ENCODE assay signal across 8 mouse cellular contexts in the genomic region with DNA sequence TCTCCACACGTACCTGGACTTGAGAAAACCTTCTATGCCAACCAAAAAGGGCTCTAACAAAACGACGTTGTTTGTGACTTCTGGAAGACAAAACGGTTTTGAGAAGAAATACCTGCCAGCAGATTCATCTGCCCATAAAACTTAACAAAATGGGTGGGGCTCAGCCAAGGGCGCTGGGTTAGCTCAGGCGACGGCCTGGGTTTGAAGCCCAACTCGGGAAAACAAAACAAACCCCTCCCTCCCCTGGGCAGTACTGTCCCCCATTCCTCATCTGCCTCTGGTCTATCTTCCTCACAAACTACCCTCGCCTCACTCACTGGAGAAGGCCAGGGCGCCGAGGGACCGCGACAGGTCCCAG. TPM values are rescaled to one million over a fixed set of nuclear protein-coding genes. Genes with fewer than 3 reads are reported as not detected.
DNase-seq lines count a peak whose midpoint lies in the region; ATAC-seq and TF ChIP-seq lines count a peak whose summit lies in the region.

No protein-coding gene starts in this region.

- no peaks in the 10 kb centered on the region for H3K27me3 ChIP-seq in embryonic facial prominence, embryonic 11.5 days (ENCODE audit: control insufficient read depth, insufficient read depth, low read length)
- H3K27me3 ChIP-seq in intestine, embryonic 16.5 days (replicated peaks; ENCODE audit: control insufficient read depth, insufficient read depth, low read length) = no peaks in the 10 kb centered on the region
- H3K27me3 ChIP-seq in neural tube, embryonic 13.5 days = no peaks in the 10 kb centered on the region

- H3K27ac ChIP-seq in embryonic facial prominence, embryonic 11.5 days (replicated peaks; ENCODE audit: low read depth, low read length) = no peak overlapping the region; the same call in 1 of the 2 replicates
- H3K27ac ChIP-seq in intestine, embryonic 16.5 days (ENCODE audit: low read length) = peak overlapping the region; percentile 61
- H3K27ac ChIP-seq in neural tube, embryonic 13.5 days (replicated peaks) = no peak overlapping the region

- DNase-seq in lung, adult 2 months = no peak
- DNase-seq in lung, postnatal 14 days = no peak
- DNase-seq in embryonic facial prominence, embryonic 11.5 days (ENCODE audit: low spot score) = peak; percentile 51
- DNase-seq in cerebellum, adult 8-10 months = no peak
- DNase-seq in testis, postnatal 10 days (ENCODE audit: low spot score) = no peak

- H3K4me1 ChIP-seq in lung, adult 2 months (ENCODE audit: control insufficient read depth, insufficient read depth, low read length) = peaks cover 3% of the 10 kb centered on the region; the same call in 1 of the 2 replicates
- H3K4me1 ChIP-seq in embryonic facial prominence, embryonic 11.5 days (ENCODE audit: control insufficient read depth, insufficient read depth, low read length) = no peaks in the 10 kb centered on the region; the same call in 1 of the 2 replicates
- H3K4me1 ChIP-seq in intestine, embryonic 16.5 days (ENCODE audit: control insufficient read depth, insufficient read depth, low read length) = peaks cover 24% of the 10 kb centered on the region
- H3K4me1 ChIP-seq in neural tube, embryonic 13.5 days (replicated peaks) = peaks cover 33% of the 10 kb centered on the region

- H3K4me2 ChIP-seq in embryonic facial prominence, embryonic 11.5 days (ENCODE audit: low read depth, low read length) = peak overlapping the region; percentile 65
- H3K4me2 ChIP-seq in intestine, embryonic 16.5 days (ENCODE audit: low read depth, low read length) = peak overlapping the region; percentile 76
- peak overlapping the region; percentile 83 for H3K4me2 ChIP-seq in neural tube, embryonic 13.5 days

- TF ChIP-seq CTCF in lung, adult 2 months (IDR thresholded peaks at IDR 0.05; ENCODE audit: insufficient read depth, low read length) = no peak

- no peaks in the 10 kb centered on the region for H3K9me3 ChIP-seq in embryonic facial prominence, embryonic 11.5 days (replicated peaks; ENCODE audit: control insufficient read depth, low read length)
- H3K9me3 ChIP-seq in intestine, embryonic 16.5 days (ENCODE audit: control insufficient read depth, low read length) = no peaks in the 10 kb centered on the region
- H3K9me3 ChIP-seq in neural tube, embryonic 13.5 days = no peaks in the 10 kb centered on the region

- no peak for ATAC-seq in embryonic facial prominence, embryonic 11.5 days (replicated peaks; ENCODE audit: insufficient number of reproducible peaks, low FRiP score, low TSS enrichment, low read depth)
- ATAC-seq in intestine, embryonic 16.5 days = no peak
- ATAC-seq in neural tube, embryonic 13.5 days (ENCODE audit: low read depth) = no peak
- no peak for ATAC-seq in CD4-positive, CD25-positive, alpha-beta regulatory T cell, adult 4 months

- H3K9ac ChIP-seq in embryonic facial prominence, embryonic 11.5 days (replicated peaks; ENCODE audit: low read length) = peak overlapping the region; percentile 73
- peak overlapping the region; percentile 82 for H3K9ac ChIP-seq in intestine, embryonic 16.5 days (ENCODE audit: low read depth, low read length)
- peak overlapping the region; percentile 61 for H3K9ac ChIP-seq in neural tube, embryonic 13.5 days

- under 1% methylated on average over 13 of the region's 13 CpGs for WGBS in lung, adult 2 months
- under 1% methylated on average over 13 of the region's 13 CpGs for WGBS in embryonic facial prominence, embryonic 11.5 days
- 0% methylated on average over 13 of the region's 13 CpGs for WGBS in intestine, embryonic 16.5 days
- 1% methylated on average over 13 of the region's 13 CpGs for WGBS in neural tube, embryonic 13.5 days

- H3K4me3 ChIP-seq in lung, adult 2 months (replicated peaks; ENCODE audit: extremely low read depth, low read depth, low read length) = peak overlapping the region; percentile 84
- peak overlapping the region; percentile 85 for H3K4me3 ChIP-seq in embryonic facial prominence, embryonic 11.5 days (ENCODE audit: low read depth, low read length)
- H3K4me3 ChIP-seq in intestine, embryonic 16.5 days (ENCODE audit: low read length) = peak overlapping the region; percentile 84
- H3K4me3 ChIP-seq in neural tube, embryonic 13.5 days = peak overlapping the region; percentile 62

- no peaks in the 10 kb centered on the region for H3K36me3 ChIP-seq in embryonic facial prominence, embryonic 11.5 days (replicated peaks; ENCODE audit: control insufficient read depth, insufficient read depth, low read depth, low read length)
- no peaks in the 10 kb centered on the region for H3K36me3 ChIP-seq in intestine, embryonic 16.5 days (ENCODE audit: control insufficient read depth, insufficient read depth, low read length)
- H3K36me3 ChIP-seq in neural tube, embryonic 13.5 days = no peaks in the 10 kb centered on the region

- TF ChIP-seq POLR2A in lung, adult 2 months (IDR thresholded peaks at IDR 0.05; ENCODE audit: borderline replicate concordance, extremely low read depth, low read depth, low read length) = no peak

RNA-seq across cellular contexts. Expression of gene Nusap1, which starts 0.3 kb away (rescaled TPM):
- polyA plus RNA-seq in lung, adult 2 months (2012; rRNA removed) = 0.10 and 0.49 TPM in 2 replicates
- polyA plus RNA-seq in embryonic facial prominence, embryonic 11.5 days (2014; fragmentation: Nextera tagmentation; extraction: Ambion mirVana) = 104 and 114 TPM in 2 replicates
- 50.5 and 57.1 TPM in 2 replicates for polyA plus RNA-seq in intestine, embryonic 16.5 days (2015; fragmentation: Nextera tagmentation; extraction: Ambion mirVana)
- 13.4 and 19.5 TPM in 2 replicates for polyA plus RNA-seq in neural tube, embryonic 13.5 days (2015; fragmentation: Nextera tagmentation; extraction: Ambion mirVana)
- 10 to 100 TPM in 1 of 2 experiments, 1 to 10 TPM in 1; 7.6 to 15.0 TPM for polyA plus RNA-seq in CD4-positive, CD25-positive, alpha-beta regulatory T cell, adult 4 months (2017; shearing (Covaris generic))

RNA-seq across cellular contexts. Expression of gene Oip5, which starts 0.4 kb away (rescaled TPM):
- polyA plus RNA-seq in lung, adult 2 months (2012; rRNA removed) = 0.81 and 1.3 TPM in 2 replicates
- 32.1 and 36.0 TPM in 2 replicates for polyA plus RNA-seq in embryonic facial prominence, embryonic 11.5 days (2014; fragmentation: Nextera tagmentation; extraction: Ambion mirVana)
- polyA plus RNA-seq in intestine, embryonic 16.5 days (2015; fragmentation: Nextera tagmentation; extraction: Ambion mirVana) = 18.2 and 23.6 TPM in 2 replicates
- 5.1 and 7.8 TPM in 2 replicates for polyA plus RNA-seq in neural tube, embryonic 13.5 days (2015; fragmentation: Nextera tagmentation; extraction: Ambion mirVana)
- 1 to 10 TPM; 2.6 to 4.6 TPM for polyA plus RNA-seq in CD4-positive, CD25-positive, alpha-beta regulatory T cell, adult 4 months (2017; shearing (Covaris generic))

RNA-seq across cellular contexts. Expression of gene Ndufaf1, which starts 44.8 kb away (rescaled TPM):
- polyA plus RNA-seq in lung, adult 2 months (2012; rRNA removed) = 1.7 and 4.6 TPM in 2 replicates
- polyA plus RNA-seq in embryonic facial prominence, embryonic 11.5 days (2014; fragmentation: Nextera tagmentation; extraction: Ambion mirVana) = 50.8 and 55.3 TPM in 2 replicates
- 47.9 and 56.0 TPM in 2 replicates for polyA plus RNA-seq in intestine, embryonic 16.5 days (2015; fragmentation: Nextera tagmentation; extraction: Ambion mirVana)
- polyA plus RNA-seq in neural tube, embryonic 13.5 days (2015; fragmentation: Nextera tagmentation; extraction: Ambion mirVana) = 43.6 and 47.0 TPM in 2 replicates
- polyA plus RNA-seq in CD4-positive, CD25-positive, alpha-beta regulatory T cell, adult 4 months (2017; shearing (Covaris generic)) = 10 to 100 TPM; 29.4 to 37.0 TPM

RNA-seq across cellular contexts. Expression of gene Rtf1, which starts 57.0 kb away (rescaled TPM):
- polyA plus RNA-seq in lung, adult 2 months (2012; rRNA removed) = 6.7 and 10.3 TPM in 2 replicates
- polyA plus RNA-seq in embryonic facial prominence, embryonic 11.5 days (2014; fragmentation: Nextera tagmentation; extraction: Ambion mirVana) = 33.0 and 38.4 TPM in 2 replicates
- polyA plus RNA-seq in intestine, embryonic 16.5 days (2015; fragmentation: Nextera tagmentation; extraction: Ambion mirVana) = 23.8 and 29.6 TPM in 2 replicates
- polyA plus RNA-seq in neural tube, embryonic 13.5 days (2015; fragmentation: Nextera tagmentation; extraction: Ambion mirVana) = 54.8 and 67.0 TPM in 2 replicates
- 10 to 100 TPM; 26.8 to 45.0 TPM for polyA plus RNA-seq in CD4-positive, CD25-positive, alpha-beta regulatory T cell, adult 4 months (2017; shearing (Covaris generic))
